Mouse (Mus musculus) limb, embryonic 14.5 days (tissue): ENCODE results near the gene Numb. TPM values are rescaled to one million over a fixed set of nuclear protein-coding genes. Genes with fewer than 3 reads are reported as not detected.

ENCODE experiments used
- ATAC-seq: fragments of 200-750 bp; cut with Nextera tagmentation; 2 replicates; pipeline ENCODE4 v1.8.0; 2017; ENCODE audit warnings: low read depth, moderate number of reproducible peaks, moderate TSS enrichment; ENCODE audit not compliant: low FRiP score
- DNase-seq: peaks from one replicate; pipeline ENCODE4 v3.0.0-alpha.2; 2015; ENCODE audit warnings: low spot score
- H3K27ac ChIP-seq: fragments of 300-500 bp; sonication (generic); replicated peaks from 2 replicates; pipeline ENCODE4 v1.5.1; 2014; ENCODE audit warnings: low read depth, mild to moderate bottlenecking, low read length, moderate library complexity, mixed read lengths
- H3K27me3 ChIP-seq: fragments of 300-500 bp; sonication (generic); 2 replicates; pipeline ENCODE4 v1.6.1; 2014; ENCODE audit warnings: low read length, mixed read lengths; ENCODE audit not compliant: control insufficient read depth, insufficient read depth
- H3K36me3 ChIP-seq: fragments of 300-500 bp; sonication (generic); 2 replicates; pipeline ENCODE4 v1.6.1; 2014; ENCODE audit warnings: mild to moderate bottlenecking, low read length, moderate library complexity, mixed read lengths; ENCODE audit not compliant: control insufficient read depth, insufficient read depth
- H3K4me1 ChIP-seq: fragments of 300-500 bp; sonication (generic); 2 replicates; pipeline ENCODE4 v1.6.1; 2014; ENCODE audit warnings: antibody characterized with exemption, low read length, mixed read lengths; ENCODE audit not compliant: control insufficient read depth, insufficient read depth
- H3K4me2 ChIP-seq: fragments of 300-500 bp; sonication (generic); replicated peaks from 2 replicates; pipeline ENCODE4 v1.6.1; 2014; ENCODE audit warnings: low read depth, mild to moderate bottlenecking, low read length, moderate library complexity; ENCODE audit not compliant: severe bottlenecking
- H3K4me3 ChIP-seq: fragments of 300-500 bp; sonication (generic); replicated peaks from 2 replicates; pipeline ENCODE4 v1.5.1; 2014; ENCODE audit warnings: low read length
- H3K9ac ChIP-seq: fragments of 300-500 bp; sonication (generic); 2 replicates; pipeline ENCODE4 v1.6.1; 2014; ENCODE audit warnings: mild to moderate bottlenecking, low read depth, low read length, moderate library complexity; ENCODE audit not compliant: severe bottlenecking
- H3K9me3 ChIP-seq: fragments of 300-500 bp; sonication (generic); 2 replicates; pipeline ENCODE4 v1.6.1; 2016; ENCODE audit warnings: low read length; ENCODE audit not compliant: control insufficient read depth
- POLR2A ChIP-seq: fragments of 200-500 bp; IDR thresholded peaks from 2 replicates; pipeline ENCODE4 v1.8.0; 2012; ENCODE audit warnings: inconsistent platforms, mild to moderate bottlenecking, moderate library complexity, borderline replicate concordance; ENCODE audit not compliant: insufficient read depth, insufficient read length; ENCODE audit errors: extremely low read depth
- WGBS: fragments of 180-500 bp; shearing (Covaris S2); extraction: QIAGEN DNeasy Blood & Tissue Kit; methylation state at CpG from one replicate; pipeline ENCODE4 v1.1.7; 2014; 5-methylcytosine and 5-hydroxymethylcytosine counted together
- polyA plus RNA-seq, 2 experiments: library from polyadenylated mRNA; depleted of rRNA in 1 of 2; stranded (reverse) in 1 of 2; unstranded in 1 of 2; fragments of >200 nt; fragmentation: Nextera tagmentation in 1 of 2; extraction: Ambion mirVana in 1 of 2; gene quantifications; 2 replicates each; pipeline versions ENCODE4 v1.2.1 to v1.2.3; 2012 to 2014

Gene Numb
- polyA plus RNA-seq, 2 experiments, result 31.3 to 53.8 TPM

DNA sequence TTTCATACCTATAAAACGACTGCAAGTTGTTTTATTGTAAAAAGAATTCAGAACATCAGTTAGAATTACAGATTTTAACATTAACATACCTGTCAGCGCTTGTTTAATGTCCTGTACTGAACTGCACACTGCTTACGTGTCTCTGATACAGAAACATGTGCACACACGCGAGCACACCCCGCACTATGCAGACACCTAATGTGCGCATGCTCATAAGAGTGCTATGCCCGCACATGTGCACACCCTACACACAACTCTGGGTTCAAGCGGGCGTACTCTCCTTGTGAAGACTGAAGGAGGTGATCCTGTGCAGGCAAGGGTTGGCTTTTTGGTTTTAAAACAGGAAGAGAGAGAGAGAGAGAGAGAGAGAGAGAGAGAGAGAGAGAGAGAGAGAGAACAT lies 157.2 kb downstream of the Numb start:
- peaks cover 36% of the 10 kb centered on the region for H3K4me1 ChIP-seq
- 66% methylated on average over 10 of the region's 10 CpGs for WGBS
- H3K36me3 ChIP-seq, result no peaks in the 10 kb centered on the region
- no peak for TF ChIP-seq POLR2A
- 0 out of 2 replicates have a peak overlapping the region, but pooled peaks have one; percentile 34 for H3K4me3 ChIP-seq
- H3K27me3 ChIP-seq, result no peaks in the 10 kb centered on the region
- no peak overlapping the region for H3K4me2 ChIP-seq
- no peak overlapping the region for H3K27ac ChIP-seq
- no peak overlapping the region for H3K9ac ChIP-seq
- DNase-seq (no peak), ATAC-seq (no peak)
- no peaks in the 10 kb centered on the region for H3K9me3 ChIP-seq

DNA sequence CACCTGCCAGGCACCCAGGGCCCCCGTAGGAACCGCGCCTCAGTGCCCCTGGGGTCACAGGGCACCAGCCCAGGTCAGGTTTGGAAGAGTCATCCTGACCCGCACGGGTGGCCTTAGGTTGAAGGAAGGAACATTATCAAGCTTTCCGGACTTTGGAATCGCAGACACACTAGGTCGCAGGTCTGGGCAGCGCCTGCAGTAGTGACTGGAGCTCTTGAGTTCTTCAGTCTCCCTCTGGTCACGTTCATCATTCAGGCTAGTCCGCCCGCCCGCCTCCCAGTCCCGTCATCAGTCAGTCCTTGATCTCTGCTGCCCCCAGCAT lies 157.7 kb downstream of the Numb start:
- TF ChIP-seq POLR2A, result no peak
- WGBS, result 7% methylated on average over 14 of the region's 14 CpGs

GRCm38 (mm10) chr12:83763311-83764043 lies 158.3 kb downstream of the Numb start, which contains the start of gene Papln:
TSS of gene Papln (plus strand) at chr12:83763634.
- H3K9ac ChIP-seq, result peak within 1 kb of the TSS; percentile 45
- 9% methylated on average over 28 of the region's 31 CpGs for WGBS
- H3K27ac ChIP-seq, result 0 out of 2 replicates have a peak within 1 kb of the TSS, but pooled peaks have one; percentile 19

More for the DNA sequence above, 157.7 kb downstream of the Numb start:
- Histone ChIP-seq H3K9me3 (no peaks in the 10 kb centered on the region), H3K27me3 (no peaks in the 10 kb centered on the region), H3K4me2 (peak overlapping the region; percentile 77), H3K4me1 (peaks cover 32% of the 10 kb centered on the region), H3K27ac (no peak overlapping the region), H3K36me3 (no peaks in the 10 kb centered on the region), H3K9ac (peak overlapping the region; percentile 45), H3K4me3 (peak overlapping the region; percentile 34)
- no peak for ATAC-seq
- DNase-seq, result no peak

DNA sequence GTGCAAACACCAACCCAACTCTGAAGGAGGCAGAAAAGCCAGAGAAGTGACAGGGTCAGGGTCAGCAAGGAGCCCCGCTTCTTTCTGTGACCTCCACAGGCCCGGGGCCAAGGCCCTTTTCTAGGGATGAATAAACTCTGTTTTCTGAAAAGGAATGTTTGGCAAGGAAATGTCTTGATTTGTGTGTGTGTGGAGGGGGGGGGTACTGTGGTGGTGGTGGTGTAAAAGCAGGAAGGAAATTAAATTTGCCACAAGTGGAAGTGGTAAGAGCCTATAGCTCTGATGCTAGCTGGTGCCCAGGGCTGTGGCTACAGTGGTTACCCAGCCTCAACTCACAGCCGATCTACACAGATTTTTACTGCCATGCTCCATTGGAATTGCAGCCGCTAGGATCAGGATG lies 159.0 kb downstream of the Numb start:
- no peaks in the 10 kb centered on the region for H3K36me3 ChIP-seq
- H3K4me2 ChIP-seq, result no peak overlapping the region
- H3K9me3 ChIP-seq, result no peaks in the 10 kb centered on the region
- H3K27me3 ChIP-seq, result no peaks in the 10 kb centered on the region
- H3K4me3 ChIP-seq, result no peak overlapping the region
- no peak overlapping the region for H3K27ac ChIP-seq
- ATAC-seq (no peak), DNase-seq (no peak)
- H3K9ac ChIP-seq, result no peak overlapping the region
- WGBS, result 26% methylated on average over 4 of the region's 4 CpGs
- peaks cover 21% of the 10 kb centered on the region for H3K4me1 ChIP-seq
- no peak for TF ChIP-seq POLR2A

More at GRCm38 (mm10) chr12:83763311-83764043, 158.3 kb downstream of the Numb start, which contains the start of gene Papln:
- peak within 1 kb of the TSS; percentile 77 for H3K4me2 ChIP-seq
- H3K27me3 ChIP-seq, result no peaks in the 10 kb centered on the region
- peaks cover 27% of the 10 kb centered on the region for H3K4me1 ChIP-seq
- H3K36me3 ChIP-seq, result no peaks in the 10 kb centered on the region
- peak within 1 kb of the TSS; percentile 34 for H3K4me3 ChIP-seq
- H3K9me3 ChIP-seq, result no peaks in the 10 kb centered on the region
- ATAC-seq (no peak; the same call in 1 of the 2 replicates), DNase-seq (peak; percentile 14)
- no peak for TF ChIP-seq POLR2A

DNA sequence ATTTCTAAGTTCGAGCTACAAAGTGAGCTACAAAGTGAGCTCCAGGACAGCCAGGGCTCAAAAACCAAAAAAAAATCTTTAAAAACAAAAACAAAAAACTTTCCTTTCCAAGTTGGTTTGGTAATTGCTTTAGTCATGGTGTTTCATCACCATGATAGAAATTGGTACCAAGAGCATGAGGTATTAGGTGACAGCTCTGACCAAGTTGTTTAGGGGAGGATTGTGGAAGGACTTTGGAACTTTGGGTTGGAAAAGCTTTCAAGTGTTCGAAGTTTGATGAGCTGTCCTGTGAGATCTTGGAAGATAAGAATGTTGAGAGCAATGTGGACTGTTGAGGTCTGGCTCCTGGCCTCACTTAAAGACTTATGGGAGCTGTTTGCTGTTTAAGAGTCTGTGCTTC lies 161.5 kb downstream of the Numb start:
- Histone ChIP-seq H3K9ac (no peak overlapping the region), H3K4me2 (no peak overlapping the region), H3K4me1 (peaks cover 16% of the 10 kb centered on the region), H3K9me3 (no peaks in the 10 kb centered on the region), H3K36me3 (no peaks in the 10 kb centered on the region), H3K27me3 (no peaks in the 10 kb centered on the region), H3K4me3 (no peak overlapping the region), H3K27ac (no peak overlapping the region)
- WGBS, result 91% methylated on average over 2 of the region's 2 CpGs
- no peak for DNase-seq
- no peak for ATAC-seq
- no peak for TF ChIP-seq POLR2A
